Mouse (Mus musculus): ENCODE data around the gene Olfr623.

Gene Olfr623

GRCm38 (mm10) chr7:103663598-103663997 is at the start of gene Olfr623:
TSS of gene Olfr623 (minus strand) at chr7:103663698.
- DNase-seq = no peak

- peak; percentile 3 for DNase-seq
Measured at GRCm38 (mm10) chr7:103712024-103712423, 48.5 kb upstream of the Olfr623 start.

- DNase-seq = no peak
Measured at GRCm38 (mm10) chr7:103699469-103699868, 36.0 kb upstream of the Olfr623 start.

GRCm38 (mm10) chr7:103682420-103682819 is 18.9 kb upstream of the Olfr623 start, which contains the start of gene Olfr625-ps1:
TSS of gene Olfr625-ps1 (plus strand) at chr7:103682720.
- DNase-seq = no peak

GRCm38 (mm10) chr7:103671091-103671490 is 7.6 kb upstream of the Olfr623 start, which contains the start of gene Olfr624:
TSS of gene Olfr624 (minus strand) at chr7:103671191.
- no peak for DNase-seq

- DNase-seq = no peak
Measured at GRCm38 (mm10) chr7:103644070-103644469, 19.4 kb downstream of the Olfr623 start.

GRCm38 (mm10) chr7:103642602-103643001 is 20.9 kb downstream of the Olfr623 start, which contains the start of gene Olfr622:
TSS of gene Olfr622 (minus strand) at chr7:103642702.
- DNase-seq = no peak

- DNase-seq = no peak
Measured at GRCm38 (mm10) chr7:103636795-103637194, 26.7 kb downstream of the Olfr623 start.

GRCm38 (mm10) chr7:103612434-103612833 is 51.1 kb downstream of the Olfr623 start, which contains the start of gene Olfr620:
TSS of gene Olfr620 (minus strand) at chr7:103612534.
- no peak for DNase-seq
